Mouse (Mus musculus) stomach, postnatal 0 days (tissue): ENCODE measurements around the gene Hoxa9.

ENCODE experiments used
- CTCF ChIP-seq: IDR thresholded peaks from 2 replicates; pipeline ENCODE4 v1.5.1; 2016; ENCODE audit warnings: antibody characterized with exemption, low read depth, mild to moderate bottlenecking, moderate library complexity
- EP300 ChIP-seq: optimal IDR thresholded peaks from 2 replicates; pipeline ENCODE3; 2016; ENCODE audit warnings: antibody characterized with exemption

DNA sequence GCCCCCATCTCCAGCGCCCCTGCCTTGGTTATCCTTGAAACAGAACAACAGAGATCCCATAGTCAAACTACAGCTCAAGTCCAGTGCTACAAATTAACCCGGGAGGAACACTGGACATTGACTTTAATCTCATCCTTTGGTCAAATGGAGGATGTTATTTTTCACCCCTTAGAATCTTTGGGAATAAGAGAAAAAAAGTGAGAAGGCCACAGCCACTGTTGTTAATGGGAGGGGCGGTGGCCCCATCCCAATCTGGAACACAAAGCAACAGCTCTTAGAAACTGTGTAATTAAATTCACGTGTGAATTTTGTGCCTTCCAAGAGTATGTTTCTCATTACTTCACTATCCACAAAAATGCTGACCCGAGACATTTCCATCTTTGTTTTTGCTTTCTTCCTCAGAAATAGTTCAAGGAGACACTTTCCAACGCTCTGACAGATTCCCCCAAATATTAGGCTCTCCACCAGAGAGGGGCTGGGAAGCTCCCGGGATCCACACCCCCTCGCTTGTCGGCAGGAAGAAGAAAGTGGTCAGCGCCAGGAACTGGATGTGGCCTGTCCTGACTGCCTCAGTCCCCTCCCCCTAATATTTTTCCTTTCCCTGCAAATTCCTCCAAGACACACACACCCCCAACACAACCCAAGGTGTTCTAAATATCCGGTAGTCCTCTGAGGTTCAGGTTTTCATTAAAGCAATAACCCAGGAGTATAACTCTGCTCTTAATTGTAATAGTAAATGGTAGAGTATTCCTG lies 3.2 kb downstream of the Hoxa9 start:
- no peak for TF ChIP-seq CTCF
- no peak for TF ChIP-seq EP300
